Mouse (Mus musculus): ENCODE data around the gene 1190002N15Rik.

1190002N15Rik gene

DNA sequence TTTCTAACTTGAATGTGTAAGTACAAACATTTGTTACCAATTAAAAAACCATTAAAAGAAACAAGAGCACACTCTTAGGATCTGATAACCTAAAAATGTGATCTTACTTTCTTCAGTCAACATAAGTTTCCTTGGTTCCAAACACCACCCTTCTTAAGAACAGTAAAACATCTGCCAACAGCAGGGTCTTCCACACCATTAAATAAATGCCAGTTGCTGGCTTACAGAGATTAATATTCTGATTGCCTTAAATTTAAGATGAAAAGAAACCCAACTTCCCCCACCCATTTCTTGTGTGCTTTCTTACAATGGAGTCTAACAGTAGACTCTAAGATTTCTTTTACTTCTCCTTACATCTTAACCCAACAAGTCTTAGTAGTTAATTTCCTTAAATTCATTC is 7.9 kb downstream of the 1190002N15Rik start:
- in situ Hi-C loops (cut with MboI, MseI): no loop called here

GRCm38 (mm10) chr9:94529146-94529746 is 8.6 kb downstream of the 1190002N15Rik start:
- in situ Hi-C loops (cut with MboI, MseI): no loop called here

GRCm38 (mm10) chr9:94526473-94526872 is 11.4 kb downstream of the 1190002N15Rik start:
- in situ Hi-C loops (cut with MboI, MseI): no loop called here

- in situ Hi-C loops (cut with MboI, MseI): no loop called here
Measured at GRCm38 (mm10) chr9:94512246-94512645, 25.6 kb downstream of the 1190002N15Rik start.

GRCm38 (mm10) chr9:94511139-94511538 is 26.7 kb downstream of the 1190002N15Rik start:
- in situ Hi-C loops (cut with MboI, MseI): no loop called here

DNA sequence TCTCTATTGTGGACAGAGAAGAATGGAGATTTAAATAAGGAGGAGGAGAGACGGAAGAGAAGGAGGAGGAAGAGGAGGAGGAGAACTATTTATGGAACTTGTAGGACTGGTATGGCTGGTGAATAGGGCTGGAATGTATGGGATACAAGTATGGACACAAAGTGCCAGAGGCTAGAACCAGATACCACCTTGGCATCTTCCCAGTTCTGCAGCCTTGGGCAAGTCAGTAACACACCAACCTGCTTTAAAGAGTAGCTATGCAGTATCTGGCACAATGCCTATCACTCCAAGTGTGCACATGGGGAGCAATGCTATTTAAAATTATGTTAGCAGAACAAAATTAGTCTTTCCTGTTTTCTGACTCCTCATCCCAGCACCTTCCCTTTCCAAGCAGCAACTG is 30.9 kb downstream of the 1190002N15Rik start:
- in situ Hi-C loops (cut with MboI, MseI): no loop called here

- in situ Hi-C loops (cut with MboI, MseI): no loop called here
Measured at GRCm38 (mm10) chr9:94491467-94491866, 46.4 kb downstream of the 1190002N15Rik start.

DNA sequence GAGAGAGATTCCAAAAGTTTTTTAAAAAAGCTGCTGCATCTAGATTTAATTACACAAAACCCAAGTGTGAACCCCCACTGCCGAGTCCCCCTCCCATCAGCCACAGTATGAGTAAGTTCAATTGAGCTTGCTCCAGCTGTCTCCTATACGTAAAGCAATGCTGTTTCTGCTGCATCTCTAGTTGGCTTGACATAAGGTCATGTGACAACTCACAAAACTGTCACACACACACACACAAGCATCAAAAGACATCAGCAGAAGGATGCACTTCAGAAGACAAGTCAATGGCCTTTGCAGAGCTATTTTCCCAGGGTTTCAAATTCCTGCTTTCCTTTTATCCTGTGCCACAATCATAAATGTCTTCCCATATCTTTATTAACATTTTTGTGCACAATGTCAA is 49.9 kb downstream of the 1190002N15Rik start:
- in situ Hi-C loops (cut with MboI, MseI): no loop called here

- in situ Hi-C loops (cut with MboI, MseI): no loop called here
Measured at GRCm38 (mm10) chr9:94483291-94483879, 54.5 kb downstream of the 1190002N15Rik start.

DNA sequence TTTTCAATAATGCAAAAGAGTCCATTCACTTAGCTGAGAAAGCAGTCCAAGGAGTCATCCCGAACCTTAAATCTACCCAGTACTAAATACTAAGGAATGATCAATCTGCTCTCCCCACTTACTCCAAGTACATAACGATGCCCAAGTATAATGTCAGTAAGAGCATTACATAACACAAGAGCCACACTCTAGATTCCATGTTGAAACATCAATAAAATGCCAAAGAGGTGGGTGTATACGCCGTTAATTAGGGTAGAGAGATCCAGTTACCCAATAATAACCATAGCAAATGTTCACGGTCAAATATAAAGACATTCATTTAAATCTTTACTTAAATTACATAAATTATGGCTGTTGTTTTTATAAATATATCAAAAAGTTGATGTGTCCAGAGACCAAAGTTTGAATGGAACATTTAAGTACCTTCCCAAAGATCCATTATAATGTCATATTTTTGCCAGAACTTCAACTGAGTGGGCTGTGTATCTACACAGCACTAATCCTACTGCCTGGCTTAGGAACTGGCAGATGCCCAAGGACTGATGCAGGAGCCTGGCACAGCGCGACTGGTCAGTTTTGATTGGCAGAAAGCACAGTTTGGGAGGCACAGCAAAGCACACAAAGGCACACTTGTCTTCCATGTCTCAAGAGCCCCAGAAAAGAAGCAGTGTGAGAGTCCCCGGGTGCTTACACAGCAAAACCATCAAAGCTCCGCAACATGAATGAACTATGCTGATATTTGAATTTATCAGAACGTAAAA is 55.5 kb downstream of the 1190002N15Rik start:
- in situ Hi-C loops (cut with MboI, MseI): no loop called here

DNA sequence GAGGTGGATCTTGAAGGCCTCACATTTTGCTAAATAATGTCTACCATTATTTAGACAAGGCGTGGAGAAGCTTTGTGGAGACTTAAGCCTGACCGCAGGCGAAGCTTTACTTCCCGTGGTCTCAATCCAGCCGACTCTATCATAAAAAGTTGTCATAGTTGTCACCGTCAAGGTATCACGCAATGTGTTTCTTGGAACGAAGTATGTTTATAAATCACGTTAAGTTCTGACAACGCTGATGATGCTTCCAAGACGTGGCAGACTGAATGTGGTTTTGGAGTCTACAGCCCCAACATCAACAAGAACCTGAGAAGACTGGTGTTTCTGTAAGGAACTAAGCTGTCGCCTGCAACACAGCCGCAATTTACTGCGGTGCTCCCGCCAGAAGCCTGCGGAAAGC is 56.8 kb downstream of the 1190002N15Rik start:
- in situ Hi-C loops (cut with MboI, MseI): no loop called here

DNA sequence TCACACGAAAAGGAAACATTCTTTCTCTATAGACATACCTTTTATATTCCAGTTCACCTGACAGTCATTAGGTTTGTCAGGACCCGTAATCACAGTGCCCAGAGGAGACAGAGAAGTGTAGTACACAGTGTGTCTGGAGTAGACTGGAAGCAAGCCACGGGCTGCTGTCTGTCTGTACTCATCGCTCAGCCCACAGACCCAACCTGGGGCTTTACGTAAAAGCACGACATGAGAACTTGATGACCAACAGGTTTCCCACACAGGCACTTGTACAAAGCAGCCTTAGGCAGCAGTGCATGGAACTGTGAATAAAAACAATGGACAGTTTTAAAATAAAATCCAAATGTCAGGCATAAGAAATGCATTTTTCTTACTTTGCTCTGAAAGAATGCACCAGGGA is 58.5 kb downstream of the 1190002N15Rik start:
- in situ Hi-C loops (cut with MboI, MseI): no loop called here

DNA sequence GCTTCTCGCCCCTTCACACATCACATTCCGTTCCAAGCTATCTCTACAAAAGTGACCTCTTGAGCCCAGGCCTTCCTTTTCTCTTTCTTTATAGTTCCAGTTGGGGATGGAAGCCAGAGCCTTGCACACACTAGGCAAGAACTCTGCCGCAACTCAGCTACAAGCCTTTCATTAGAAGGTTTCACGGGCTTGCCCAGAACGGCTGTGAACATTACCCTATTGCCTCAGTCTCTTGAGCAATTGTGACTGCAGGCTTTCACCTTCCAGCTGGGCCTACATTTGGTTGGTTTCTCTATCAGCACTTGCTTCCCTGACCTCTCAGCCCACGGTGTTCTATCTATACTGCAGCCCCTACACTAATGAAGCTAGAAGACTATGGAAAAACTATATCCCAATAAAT is 58.9 kb downstream of the 1190002N15Rik start:
- in situ Hi-C loops (cut with MboI, MseI): no loop called here

DNA sequence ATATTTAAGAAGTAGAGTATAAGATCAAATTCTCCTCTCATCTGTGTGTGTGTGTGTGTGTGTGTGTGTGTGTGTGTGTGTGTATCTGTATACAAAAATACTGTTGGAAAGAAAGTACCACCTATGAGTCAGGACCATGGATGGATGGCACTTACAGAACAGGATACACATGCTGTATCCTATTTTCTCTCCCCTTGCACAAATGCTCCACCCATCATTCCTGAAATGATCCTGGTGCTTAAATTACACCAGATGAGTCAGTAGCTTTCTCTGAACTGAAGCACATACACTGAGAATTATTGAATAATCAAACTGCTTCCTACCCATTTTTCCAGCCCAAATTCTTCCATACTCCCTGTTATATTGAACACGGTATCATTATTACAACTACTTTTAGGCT is 61.9 kb downstream of the 1190002N15Rik start:
- in situ Hi-C loops (cut with MboI, MseI): no loop called here

- in situ Hi-C loops (cut with MboI, MseI): no loop called here
Measured at GRCm38 (mm10) chr9:94473898-94474297, 64.0 kb downstream of the 1190002N15Rik start.

GRCm38 (mm10) chr9:94472963-94473582 is 64.8 kb downstream of the 1190002N15Rik start:
- in situ Hi-C loops (cut with MboI, MseI): no loop called here

- in situ Hi-C loops (cut with MboI, MseI): no loop called here
Measured at GRCm38 (mm10) chr9:94471485-94471884, 66.4 kb downstream of the 1190002N15Rik start.

All from T-helper 2 cell (primary cell).